Comparison of ENCODE assay signal across 10 mouse cellular contexts in the genomic region with DNA sequence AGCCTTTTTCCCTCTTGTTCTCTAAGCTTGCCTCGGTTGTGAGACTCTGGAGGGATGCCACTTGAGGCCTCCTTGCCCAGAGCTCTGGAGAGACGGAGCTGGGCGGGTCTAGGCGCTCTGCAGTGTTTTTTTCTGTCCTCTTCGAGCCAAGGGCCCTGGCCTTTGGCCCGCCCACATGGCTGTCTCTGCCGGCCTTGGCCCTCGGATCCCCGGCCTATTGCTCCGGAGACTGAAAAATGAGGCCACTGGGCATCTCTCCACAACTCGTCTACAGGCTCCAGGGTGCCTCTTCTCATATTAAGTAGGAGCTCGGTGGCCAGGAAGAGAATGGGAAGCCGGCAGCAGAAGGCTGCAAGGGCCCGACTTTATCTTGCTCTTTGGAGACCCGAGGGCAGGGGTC. TPM values are rescaled to one million over a fixed set of nuclear protein-coding genes. Genes with fewer than 3 reads are reported as not detected.
DNase-seq lines count a peak whose midpoint lies in the region; ATAC-seq and TF ChIP-seq lines count a peak whose summit lies in the region.
"Had no signal": no experiment of that assay in that cellular context is flagged by ENCODE, and none has a peak within 500 bp of the region (broad histone marks: within the 10 kb centered on the region; RNA-seq: fewer than 3 reads in every experiment).

No protein-coding gene starts in this region.

- 0 out of 2 replicates have a peak, but pooled peaks cover 6% of the 10 kb centered on the region for H3K4me1 ChIP-seq in liver, embryonic 11.5 days (replicated peaks; ENCODE audit: control insufficient read depth, insufficient read depth, low read length)
- H3K4me1 ChIP-seq in liver, postnatal 0 days (ENCODE audit: insufficient read depth) = no peaks in the 10 kb centered on the region
- H3K4me1 ChIP-seq in hindbrain, embryonic 11.5 days (replicated peaks; ENCODE audit: control insufficient read depth, insufficient read depth, low read length) = no peaks in the 10 kb centered on the region
- H3K4me1 ChIP-seq in kidney, postnatal 0 days (replicated peaks; ENCODE audit: insufficient read depth, low read length) = peaks cover 29% of the 10 kb centered on the region
- H3K4me1 ChIP-seq in forebrain, embryonic 16.5 days (replicated peaks; ENCODE audit: control insufficient read depth, insufficient read depth, low read length) = no peaks in the 10 kb centered on the region; the same call in 1 of the 2 replicates

- DNase-seq in liver, embryonic 11.5 days (ENCODE audit: low spot score) = no peak
- no peak for DNase-seq in liver, postnatal 0 days
- no peak for DNase-seq in hindbrain, embryonic 11.5 days (ENCODE audit: low spot score)
- DNase-seq in kidney, postnatal 0 days (ENCODE audit: low spot score) = no peak
- peak; percentile 67 for DNase-seq in neural tube, embryonic 10.5 days (ENCODE audit: extremely low spot score, low spot score)
- DNase-seq in yolk sac, embryonic 10.5 days (ENCODE audit: low spot score) = no peak
- DNase-seq: heart, postnatal 36 days had no signal

- TF ChIP-seq CTCF in liver, postnatal 0 days (IDR thresholded peaks at IDR 0.05; ENCODE audit: low read depth) = no peak
- no peak for TF ChIP-seq CTCF in kidney, postnatal 0 days (IDR thresholded peaks at IDR 0.05; ENCODE audit: low read depth)

- TF ChIP-seq EP300 in liver, postnatal 0 days (IDR thresholded peaks at IDR 0.05; ENCODE audit: low read depth) = no peak

- no peaks in the 10 kb centered on the region for H3K9me3 ChIP-seq in liver, embryonic 11.5 days (ENCODE audit: control insufficient read depth, low read length)
- H3K9me3 ChIP-seq in liver, postnatal 0 days (ENCODE audit: low read length) = no peaks in the 10 kb centered on the region
- no peaks in the 10 kb centered on the region for H3K9me3 ChIP-seq in hindbrain, embryonic 11.5 days (ENCODE audit: control insufficient read depth, low read length)
- H3K9me3 ChIP-seq in kidney, postnatal 0 days (replicated peaks; ENCODE audit: low read length) = no peaks in the 10 kb centered on the region
- H3K9me3 ChIP-seq in forebrain, embryonic 16.5 days (ENCODE audit: control insufficient read depth, low read length) = no peaks in the 10 kb centered on the region

- H3K9ac ChIP-seq in liver, embryonic 11.5 days (ENCODE audit: low read depth, low read length) = no peak overlapping the region
- H3K9ac ChIP-seq in liver, postnatal 0 days (replicated peaks) = no peak overlapping the region
- H3K9ac ChIP-seq in hindbrain, embryonic 11.5 days (ENCODE audit: low read depth, low read length) = peak overlapping the region; percentile 50
- peak overlapping the region; percentile 98 for H3K9ac ChIP-seq in kidney, postnatal 0 days (ENCODE audit: low read depth, low read length)
- no peak overlapping the region for H3K9ac ChIP-seq in forebrain, embryonic 16.5 days (replicated peaks; ENCODE audit: low read depth, low read length)
- H3K9ac ChIP-seq: liver, embryonic 14.5 days had no signal

- no peaks in the 10 kb centered on the region for H3K36me3 ChIP-seq in liver, embryonic 11.5 days (ENCODE audit: control insufficient read depth, insufficient read depth, low read length)
- no peaks in the 10 kb centered on the region for H3K36me3 ChIP-seq in liver, postnatal 0 days (replicated peaks; ENCODE audit: insufficient read depth, low read length)
- H3K36me3 ChIP-seq in hindbrain, embryonic 11.5 days (ENCODE audit: control insufficient read depth, insufficient read depth, low read length) = no peaks in the 10 kb centered on the region
- H3K36me3 ChIP-seq in kidney, postnatal 0 days (ENCODE audit: insufficient read depth, low read length) = 0 out of 2 replicates have a peak, but pooled peaks cover 5% of the 10 kb centered on the region
- H3K36me3 ChIP-seq in forebrain, embryonic 16.5 days (ENCODE audit: control insufficient read depth, insufficient read depth) = no peaks in the 10 kb centered on the region

- peaks cover 100% of the 10 kb centered on the region for H3K27me3 ChIP-seq in liver, embryonic 11.5 days (replicated peaks; ENCODE audit: control insufficient read depth, insufficient read depth, low read length)
- peaks cover 99% of the 10 kb centered on the region for H3K27me3 ChIP-seq in liver, postnatal 0 days (ENCODE audit: insufficient read depth, low read length)
- peaks cover 95% of the 10 kb centered on the region for H3K27me3 ChIP-seq in hindbrain, embryonic 11.5 days (ENCODE audit: control insufficient read depth, insufficient read depth, low read length)
- no peaks in the 10 kb centered on the region for H3K27me3 ChIP-seq in kidney, postnatal 0 days (ENCODE audit: insufficient read depth, low read length)
- peaks cover 97% of the 10 kb centered on the region for H3K27me3 ChIP-seq in forebrain, embryonic 16.5 days (replicated peaks; ENCODE audit: control insufficient read depth, insufficient read depth, low read length)

- 0 out of 2 replicates have a peak overlapping the region, but pooled peaks have one; percentile 1 for H3K4me2 ChIP-seq in liver, embryonic 11.5 days
- H3K4me2 ChIP-seq in liver, postnatal 0 days (ENCODE audit: low read depth, low read length) = no peak overlapping the region
- peak overlapping the region; percentile 31 for H3K4me2 ChIP-seq in hindbrain, embryonic 11.5 days (replicated peaks; ENCODE audit: low read depth, low read length)
- H3K4me2 ChIP-seq in kidney, postnatal 0 days (ENCODE audit: low read length) = peak overlapping the region; percentile 96
- no peak overlapping the region for H3K4me2 ChIP-seq in forebrain, embryonic 16.5 days (ENCODE audit: low read length)

- no peak overlapping the region for H3K4me3 ChIP-seq in liver, embryonic 11.5 days (ENCODE audit: low read depth, low read length)
- no peak overlapping the region for H3K4me3 ChIP-seq in liver, postnatal 0 days (ENCODE audit: low read depth, low read length)
- H3K4me3 ChIP-seq in hindbrain, embryonic 11.5 days (ENCODE audit: low read depth, low read length) = peak overlapping the region; percentile 25
- peak overlapping the region; percentile 83 for H3K4me3 ChIP-seq in kidney, postnatal 0 days (replicated peaks; ENCODE audit: low read depth, low read length)
- no peak overlapping the region for H3K4me3 ChIP-seq in forebrain, embryonic 16.5 days (replicated peaks; ENCODE audit: low read length)

- no peak for ATAC-seq in liver, embryonic 11.5 days (replicated peaks; ENCODE audit: low FRiP score)
- ATAC-seq in liver, postnatal 0 days = no peak
- no peak for ATAC-seq in hindbrain, embryonic 11.5 days (ENCODE audit: low FRiP score)
- ATAC-seq in kidney, postnatal 0 days (replicated peaks; ENCODE audit: low FRiP score, low read depth) = no peak
- ATAC-seq in forebrain, embryonic 16.5 days = no peak
- ATAC-seq in activated CD4-positive, CD25-positive, alpha-beta regulatory T cell, adult 4 months = no peak

- WGBS in liver, embryonic 11.5 days = 12% methylated on average over 15 of the region's 15 CpGs
- 14% methylated on average over 15 of the region's 15 CpGs for WGBS in liver, postnatal 0 days (ENCODE audit: insufficient replicate concordance)
- WGBS in hindbrain, embryonic 11.5 days = under 1% methylated on average over 15 of the region's 15 CpGs
- 9% methylated on average over 15 of the region's 15 CpGs for WGBS in kidney, postnatal 0 days
- WGBS in forebrain, embryonic 16.5 days = 2% methylated on average over 15 of the region's 15 CpGs

- H3K27ac ChIP-seq in liver, embryonic 11.5 days (ENCODE audit: low read depth, low read length) = no peak overlapping the region
- no peak overlapping the region for H3K27ac ChIP-seq in liver, postnatal 0 days (ENCODE audit: low read depth)
- peak overlapping the region; percentile 47; the same call in 1 of the 2 replicates for H3K27ac ChIP-seq in hindbrain, embryonic 11.5 days (ENCODE audit: low read depth, low read length)
- H3K27ac ChIP-seq in kidney, postnatal 0 days = peak overlapping the region; percentile 92
- no peak overlapping the region for H3K27ac ChIP-seq in forebrain, embryonic 16.5 days (ENCODE audit: low read length)
- H3K27ac ChIP-seq: liver, embryonic 14.5 days had no signal

RNA-seq across cellular contexts. Expression of a gene that starts 1.3 kb away (rescaled TPM):
- 3.7 and 4.5 TPM in 2 replicates for polyA plus RNA-seq in liver, embryonic 11.5 days (2014; fragmentation: Nextera tagmentation; extraction: Ambion mirVana)
- polyA plus RNA-seq in liver, postnatal 0 days (2015; fragmentation: Nextera tagmentation; extraction: Ambion mirVana) = 0.75 and 0.91 TPM in 2 replicates
- 33.1 and 42.5 TPM in 2 replicates for polyA plus RNA-seq in hindbrain, embryonic 11.5 days (2014; fragmentation: Nextera tagmentation; extraction: Ambion mirVana)
- 10.2 and 12.9 TPM in 2 replicates for polyA plus RNA-seq in kidney, postnatal 0 days (2015; fragmentation: Nextera tagmentation; extraction: Ambion mirVana)
- polyA plus RNA-seq in forebrain, embryonic 16.5 days (2015; fragmentation: Nextera tagmentation; extraction: Ambion mirVana) = not detected in 2 replicates
- not detected for polyA plus RNA-seq in activated CD4-positive, CD25-positive, alpha-beta regulatory T cell, adult 4 months (2017; shearing (Covaris generic))

RNA-seq across cellular contexts. Expression of a gene that starts 9.6 kb away (rescaled TPM):
- 1.9 and 2.4 TPM in 2 replicates for polyA plus RNA-seq in liver, embryonic 11.5 days (2014; fragmentation: Nextera tagmentation; extraction: Ambion mirVana)
- polyA plus RNA-seq in liver, postnatal 0 days (2015; fragmentation: Nextera tagmentation; extraction: Ambion mirVana) = not detected in 2 replicates
- polyA plus RNA-seq in hindbrain, embryonic 11.5 days (2014; fragmentation: Nextera tagmentation; extraction: Ambion mirVana) = 15.9 and 38.5 TPM in 2 replicates
- polyA plus RNA-seq in kidney, postnatal 0 days (2015; fragmentation: Nextera tagmentation; extraction: Ambion mirVana) = 45.0 and 47.8 TPM in 2 replicates
- polyA plus RNA-seq in forebrain, embryonic 16.5 days (2015; fragmentation: Nextera tagmentation; extraction: Ambion mirVana) = not detected in 2 replicates
- not detected for polyA plus RNA-seq in activated CD4-positive, CD25-positive, alpha-beta regulatory T cell, adult 4 months (2017; shearing (Covaris generic))

RNA-seq across cellular contexts. Expression of a gene that starts 15.4 kb away (rescaled TPM):
- polyA plus RNA-seq in liver, embryonic 11.5 days (2014; fragmentation: Nextera tagmentation; extraction: Ambion mirVana) = 1.6 and 2.0 TPM in 2 replicates
- 0.27 and 0.51 TPM in 2 replicates for polyA plus RNA-seq in liver, postnatal 0 days (2015; fragmentation: Nextera tagmentation; extraction: Ambion mirVana)
- 4.0 and 11.2 TPM in 2 replicates for polyA plus RNA-seq in hindbrain, embryonic 11.5 days (2014; fragmentation: Nextera tagmentation; extraction: Ambion mirVana)
- polyA plus RNA-seq in kidney, postnatal 0 days (2015; fragmentation: Nextera tagmentation; extraction: Ambion mirVana) = 56.1 and 58.9 TPM in 2 replicates
- polyA plus RNA-seq in forebrain, embryonic 16.5 days (2015; fragmentation: Nextera tagmentation; extraction: Ambion mirVana) = not detected in 2 replicates
- not detected for polyA plus RNA-seq in activated CD4-positive, CD25-positive, alpha-beta regulatory T cell, adult 4 months (2017; shearing (Covaris generic))

RNA-seq across cellular contexts. Expression of a gene that starts 16.2 kb away (rescaled TPM):
- polyA plus RNA-seq in liver, embryonic 11.5 days (2014; fragmentation: Nextera tagmentation; extraction: Ambion mirVana) = 0.71 and 1.1 TPM in 2 replicates
- polyA plus RNA-seq in liver, postnatal 0 days (2015; fragmentation: Nextera tagmentation; extraction: Ambion mirVana) = 0.22 and 0.27 TPM in 2 replicates
- polyA plus RNA-seq in hindbrain, embryonic 11.5 days (2014; fragmentation: Nextera tagmentation; extraction: Ambion mirVana) = 3.5 and 5.1 TPM in 2 replicates
- 3.6 and 3.8 TPM in 2 replicates for polyA plus RNA-seq in kidney, postnatal 0 days (2015; fragmentation: Nextera tagmentation; extraction: Ambion mirVana)
- polyA plus RNA-seq in forebrain, embryonic 16.5 days (2015; fragmentation: Nextera tagmentation; extraction: Ambion mirVana) = not detected in 2 replicates
- polyA plus RNA-seq in activated CD4-positive, CD25-positive, alpha-beta regulatory T cell, adult 4 months (2017; shearing (Covaris generic)) = 1 to 10 TPM in 1 of 2 experiments, under 1 TPM in 1; 0.98 to 1.1 TPM

RNA-seq across cellular contexts. Expression of a gene that starts 20.1 kb away (rescaled TPM):
- polyA plus RNA-seq in liver, embryonic 11.5 days (2014; fragmentation: Nextera tagmentation; extraction: Ambion mirVana) = 0.43 and 0.62 TPM in 2 replicates
- polyA plus RNA-seq in liver, postnatal 0 days (2015; fragmentation: Nextera tagmentation; extraction: Ambion mirVana) = not detected in 2 replicates
- 3.1 and 7.0 TPM in 2 replicates for polyA plus RNA-seq in hindbrain, embryonic 11.5 days (2014; fragmentation: Nextera tagmentation; extraction: Ambion mirVana)
- polyA plus RNA-seq in kidney, postnatal 0 days (2015; fragmentation: Nextera tagmentation; extraction: Ambion mirVana) = 8.7 and 12.2 TPM in 2 replicates
- polyA plus RNA-seq in forebrain, embryonic 16.5 days (2015; fragmentation: Nextera tagmentation; extraction: Ambion mirVana) = not detected in 2 replicates
- polyA plus RNA-seq in activated CD4-positive, CD25-positive, alpha-beta regulatory T cell, adult 4 months (2017; shearing (Covaris generic)) = not detected

Comparison
In these comparisons a context has a peak if more than half of its experiments do, and no peak if none do; other contexts are left out.
1. H3K4me2 ChIP-seq: peak in liver, embryonic 11.5 days (single experiment), hindbrain, embryonic 11.5 days (single experiment) and kidney, postnatal 0 days (single experiment); none in liver, postnatal 0 days (single experiment) and forebrain, embryonic 16.5 days (single experiment).
2. H3K27ac ChIP-seq: peak in hindbrain, embryonic 11.5 days (single experiment) and kidney, postnatal 0 days (single experiment); none in liver, embryonic 11.5 days (single experiment), liver, postnatal 0 days (single experiment) and forebrain, embryonic 16.5 days (single experiment).
3. H3K4me3 ChIP-seq: peak in hindbrain, embryonic 11.5 days (single experiment) and kidney, postnatal 0 days (single experiment); none in liver, embryonic 11.5 days (single experiment), liver, postnatal 0 days (single experiment) and forebrain, embryonic 16.5 days (single experiment).
4. H3K9ac ChIP-seq: peak in hindbrain, embryonic 11.5 days (single experiment) and kidney, postnatal 0 days (single experiment); none in liver, embryonic 11.5 days (single experiment), liver, postnatal 0 days (single experiment) and forebrain, embryonic 16.5 days (single experiment).